Comparison of ENCODE assay signal across 14 mouse cellular contexts in the genomic region with DNA sequence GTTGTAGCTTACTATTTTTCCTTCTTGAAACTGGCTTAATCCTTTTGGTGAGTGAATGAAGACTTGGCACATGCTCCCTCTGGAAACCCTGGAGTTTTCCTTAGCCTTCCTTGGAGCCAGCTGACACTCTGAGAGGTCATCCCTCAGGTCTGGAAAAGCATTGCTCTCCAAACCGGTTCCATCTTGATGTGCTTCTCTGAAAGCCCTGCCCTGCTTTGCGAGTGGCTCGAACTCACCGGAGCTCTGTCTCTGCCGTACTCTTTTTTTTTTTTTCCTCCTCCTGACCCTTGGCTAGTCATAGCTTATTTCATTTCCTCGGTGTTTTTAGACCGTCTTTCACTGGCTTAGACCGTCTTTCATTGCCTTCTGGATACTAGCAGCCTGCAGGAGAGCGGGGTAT. TPM values are rescaled to one million over a fixed set of nuclear protein-coding genes. Genes with fewer than 3 reads are reported as not detected.
DNase-seq lines count a peak whose midpoint lies in the region; ATAC-seq and TF ChIP-seq lines count a peak whose summit lies in the region.
"Had no signal": no experiment of that assay in that cellular context is flagged by ENCODE, and none has a peak within 500 bp of the region (broad histone marks: within the 10 kb centered on the region; RNA-seq: fewer than 3 reads in every experiment).

No protein-coding gene starts in this region.

- no peaks in the 10 kb centered on the region for H3K9me3 ChIP-seq in kidney, embryonic 16.5 days (ENCODE audit: low read length)
- H3K9me3 ChIP-seq in hindbrain, embryonic 15.5 days = no peaks in the 10 kb centered on the region
- no peaks in the 10 kb centered on the region for H3K9me3 ChIP-seq in neural tube, embryonic 13.5 days
- no peaks in the 10 kb centered on the region for H3K9me3 ChIP-seq in heart, embryonic 12.5 days (replicated peaks)
- H3K9me3 ChIP-seq: forebrain, embryonic 13.5 days; liver, embryonic 13.5 days had no signal

- H3K9ac ChIP-seq in kidney, embryonic 16.5 days (replicated peaks; ENCODE audit: low read length) = no peak overlapping the region
- H3K9ac ChIP-seq in hindbrain, embryonic 15.5 days = no peak overlapping the region
- no peak overlapping the region for H3K9ac ChIP-seq in neural tube, embryonic 13.5 days
- no peak overlapping the region for H3K9ac ChIP-seq in heart, embryonic 12.5 days
- H3K9ac ChIP-seq: forebrain, embryonic 13.5 days; liver, embryonic 13.5 days had no signal

- no peaks in the 10 kb centered on the region for H3K27me3 ChIP-seq in cerebellum, adult 2 months (ENCODE audit: control insufficient read depth, insufficient read depth, low read length)
- no peaks in the 10 kb centered on the region for H3K27me3 ChIP-seq in kidney, embryonic 16.5 days (ENCODE audit: insufficient read depth, low read length)
- H3K27me3 ChIP-seq in hindbrain, embryonic 15.5 days = no peaks in the 10 kb centered on the region; the same call in 1 of the 2 replicates
- H3K27me3 ChIP-seq in neural tube, embryonic 13.5 days = no peaks in the 10 kb centered on the region
- no peaks in the 10 kb centered on the region for H3K27me3 ChIP-seq in heart, embryonic 12.5 days (replicated peaks)
- H3K27me3 ChIP-seq: forebrain, embryonic 13.5 days; liver, embryonic 13.5 days had no signal

- no peak overlapping the region for H3K4me3 ChIP-seq in cerebellum, adult 2 months (replicated peaks; ENCODE audit: insufficient read depth, low read depth, low read length)
- H3K4me3 ChIP-seq in kidney, embryonic 16.5 days (ENCODE audit: low read length) = peak overlapping the region; percentile 21
- 0 out of 2 replicates have a peak overlapping the region, but pooled peaks have one; percentile 3 for H3K4me3 ChIP-seq in hindbrain, embryonic 15.5 days
- no peak overlapping the region for H3K4me3 ChIP-seq in neural tube, embryonic 13.5 days
- no peak overlapping the region for H3K4me3 ChIP-seq in heart, embryonic 12.5 days
- H3K4me3 ChIP-seq: forebrain, embryonic 13.5 days; liver, embryonic 13.5 days had no signal

- WGBS in cerebellum, adult 2 months = 4% methylated on average over 9 of the region's 9 CpGs
- WGBS in kidney, embryonic 16.5 days = 25% methylated on average over 9 of the region's 9 CpGs
- WGBS in hindbrain, embryonic 15.5 days = 23% methylated on average over 9 of the region's 9 CpGs
- WGBS in neural tube, embryonic 13.5 days = 27% methylated on average over 9 of the region's 9 CpGs
- 37% methylated on average over 9 of the region's 9 CpGs for WGBS in heart, embryonic 12.5 days

- peak; percentile 37; the same call in 1 of the 2 replicates for ATAC-seq in kidney, embryonic 16.5 days (ENCODE audit: low FRiP score, low TSS enrichment)
- no peak for ATAC-seq in hindbrain, embryonic 15.5 days (ENCODE audit: low FRiP score, low read depth)
- ATAC-seq in neural tube, embryonic 13.5 days (ENCODE audit: low read depth) = no peak
- ATAC-seq in cerebellum, adult (ENCODE audit: insufficient number of reproducible peaks, low FRiP score, low TSS enrichment) = no peak
- no peak for ATAC-seq in heart, embryonic 12.5 days (ENCODE audit: insufficient number of reproducible peaks, low FRiP score)
- ATAC-seq: forebrain, embryonic 13.5 days had no signal

- no peak for TF ChIP-seq CTCF in cerebellum, adult 2 months (IDR thresholded peaks at IDR 0.05; ENCODE audit: borderline replicate concordance, insufficient read depth, low read depth, low read length)

- no peak for TF ChIP-seq POLR2A in cerebellum, adult 2 months (IDR thresholded peaks at IDR 0.05; ENCODE audit: borderline replicate concordance, insufficient read depth, low read length)

- DNase-seq in cerebellum, postnatal 14 days = peak; percentile 12 to 23
- DNase-seq in cerebellum, adult 2 months = no peak
- no peak for DNase-seq in kidney, adult 18-20 months
- DNase-seq: adrenal gland, adult 8-10 months; embryo, embryonic 11 days; liver, embryonic 13.5 days had no signal

- H3K36me3 ChIP-seq in kidney, embryonic 16.5 days (ENCODE audit: insufficient read depth, low read length) = no peaks in the 10 kb centered on the region
- no peaks in the 10 kb centered on the region for H3K36me3 ChIP-seq in hindbrain, embryonic 15.5 days
- H3K36me3 ChIP-seq in neural tube, embryonic 13.5 days = no peaks in the 10 kb centered on the region
- no peaks in the 10 kb centered on the region for H3K36me3 ChIP-seq in heart, embryonic 12.5 days
- H3K36me3 ChIP-seq: liver, embryonic 13.5 days had no signal

- H3K27ac ChIP-seq in cerebellum, adult 2 months (ENCODE audit: insufficient read depth, low read length) = no peak overlapping the region
- peak overlapping the region; percentile 68; the same call in 1 of the 2 replicates for H3K27ac ChIP-seq in kidney, embryonic 16.5 days (ENCODE audit: low read length)
- no peak overlapping the region for H3K27ac ChIP-seq in hindbrain, embryonic 15.5 days (replicated peaks)
- no peak overlapping the region for H3K27ac ChIP-seq in neural tube, embryonic 13.5 days (replicated peaks)
- H3K27ac ChIP-seq in heart, embryonic 12.5 days (ENCODE audit: poor library complexity, severe bottlenecking) = no peak overlapping the region
- H3K27ac ChIP-seq: forebrain, embryonic 13.5 days; liver, embryonic 13.5 days had no signal

- H3K4me2 ChIP-seq in kidney, embryonic 16.5 days (replicated peaks; ENCODE audit: low read depth, low read length) = peak overlapping the region; percentile 51
- peak overlapping the region; percentile 42 for H3K4me2 ChIP-seq in hindbrain, embryonic 15.5 days
- H3K4me2 ChIP-seq in neural tube, embryonic 13.5 days = peak overlapping the region; percentile 42
- H3K4me2 ChIP-seq in heart, embryonic 12.5 days = no peak overlapping the region
- H3K4me2 ChIP-seq: forebrain, embryonic 13.5 days; liver, embryonic 13.5 days had no signal

- H3K4me1 ChIP-seq in cerebellum, adult 2 months (ENCODE audit: control insufficient read depth, insufficient read depth, low read length) = no peaks in the 10 kb centered on the region; the same call in 1 of the 2 replicates
- peaks cover 31% of the 10 kb centered on the region for H3K4me1 ChIP-seq in kidney, embryonic 16.5 days (ENCODE audit: insufficient read depth, low read length)
- peaks cover 19% of the 10 kb centered on the region for H3K4me1 ChIP-seq in hindbrain, embryonic 15.5 days (replicated peaks)
- H3K4me1 ChIP-seq in neural tube, embryonic 13.5 days (replicated peaks) = peaks cover 22% of the 10 kb centered on the region
- no peaks in the 10 kb centered on the region for H3K4me1 ChIP-seq in heart, embryonic 12.5 days (replicated peaks)
- H3K4me1 ChIP-seq: forebrain, embryonic 13.5 days; liver, embryonic 13.5 days had no signal

RNA-seq across cellular contexts. Expression of a gene that starts 49.5 kb away (rescaled TPM):
- 10.3 and 11.1 TPM in 2 replicates for polyA plus RNA-seq in cerebellum, adult 2 months (2012; rRNA removed)
- 28.0 and 28.8 TPM in 2 replicates for polyA plus RNA-seq in kidney, embryonic 16.5 days (2015; fragmentation: Nextera tagmentation; extraction: Ambion mirVana)
- polyA plus RNA-seq in hindbrain, embryonic 15.5 days (2015; fragmentation: Nextera tagmentation; extraction: Ambion mirVana) = 27.7 and 29.7 TPM in 2 replicates
- polyA plus RNA-seq in neural tube, embryonic 13.5 days (2015; fragmentation: Nextera tagmentation; extraction: Ambion mirVana) = 37.2 and 42.3 TPM in 2 replicates
- 19.5 and 21.1 TPM in 2 replicates for polyA plus RNA-seq in heart, embryonic 12.5 days (2016; fragmentation: Nextera tagmentation; extraction: Ambion mirVana)

RNA-seq across cellular contexts. Expression of a gene that starts 58.7 kb away (rescaled TPM):
- not detected in 2 replicates for polyA plus RNA-seq in cerebellum, adult 2 months (2012; rRNA removed)
- not detected in 2 replicates for polyA plus RNA-seq in kidney, embryonic 16.5 days (2015; fragmentation: Nextera tagmentation; extraction: Ambion mirVana)
- polyA plus RNA-seq in hindbrain, embryonic 15.5 days (2015; fragmentation: Nextera tagmentation; extraction: Ambion mirVana) = not detected in 2 replicates
- not detected in 2 replicates for polyA plus RNA-seq in neural tube, embryonic 13.5 days (2015; fragmentation: Nextera tagmentation; extraction: Ambion mirVana)
- not detected in 2 replicates for polyA plus RNA-seq in heart, embryonic 12.5 days (2016; fragmentation: Nextera tagmentation; extraction: Ambion mirVana)
- polyA plus RNA-seq: forebrain, embryonic 13.5 days; large intestine, adult 2 months; liver, embryonic 13.5 days; spleen, adult 2 months had no signal

Comparison
In these comparisons a context has a peak if more than half of its experiments do, and no peak if none do; other contexts are left out.
1. DNase-seq: peak in cerebellum, postnatal 14 days (2 of 2); none in cerebellum, adult 2 months (0 of 2) and kidney, adult 18-20 months (single experiment).
2. H3K4me3 ChIP-seq: peak in kidney, embryonic 16.5 days (single experiment) and hindbrain, embryonic 15.5 days (single experiment); none in cerebellum, adult 2 months (single experiment), neural tube, embryonic 13.5 days (single experiment) and heart, embryonic 12.5 days (single experiment).